Mouse (Mus musculus) bone marrow macrophage, adult 2 months (primary cell): Measurements from ENCODE around the gene Smim14.

Experiments used
- CTCF ChIP-seq: IDR thresholded peaks from 2 replicates; pipeline ENCODE4 v1.5.1; 2012; ENCODE audit warnings: low read depth, mild to moderate bottlenecking, low read length, moderate library complexity
- POLR2A ChIP-seq: IDR thresholded peaks from 2 replicates; pipeline ENCODE4 v1.6.1; 2012; ENCODE audit warnings: mild to moderate bottlenecking, low read depth, low read length, borderline replicate concordance

GRCm38 (mm10) chr5:65487381-65487780 lies 49.6 kb downstream of the Smim14 start:
- TF ChIP-seq CTCF (no peak), POLR2A (no peak)
